Mouse (Mus musculus): Measurements from ENCODE around the gene Ntn3.

DNA sequence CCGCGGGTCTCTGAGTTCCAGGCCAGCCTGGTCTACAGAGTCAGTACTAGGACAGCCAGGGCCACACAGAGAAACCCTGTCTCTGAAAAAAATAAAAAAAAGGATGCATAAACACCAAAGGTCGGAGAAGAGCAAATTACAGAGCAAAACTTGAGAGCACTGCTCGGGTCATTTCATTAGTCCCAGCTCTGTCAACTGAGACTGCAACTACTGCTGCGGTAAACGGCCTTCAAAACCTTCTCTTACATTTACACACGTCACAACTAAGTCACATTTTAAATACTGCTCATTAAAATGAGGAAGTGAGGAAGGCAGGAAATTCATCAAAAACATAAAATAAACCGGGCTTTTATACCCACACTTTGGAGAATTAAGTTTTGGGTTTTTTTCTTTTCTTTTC is 16.5 kb downstream of the Ntn3 start:
- TF ChIP-seq POLR2A (IDR thresholded peaks at IDR 0.05; ENCODE audit: insufficient read depth, low read depth, low read length) (no peak), EP300 (IDR thresholded peaks at IDR 0.05; ENCODE audit: insufficient read depth, low read depth, low read length) (no peak), CTCF (IDR thresholded peaks at IDR 0.05) (no peak)
